Mouse (Mus musculus): ENCODE results near the gene Pard6a.
A peak's percentile ranks its signal among the peaks of the same experiment; 100 is the strongest.

Gene Pard6a

GRCm38 (mm10) chr8:105702001-105702401 is 1.1 kb downstream of the Pard6a start:
- DNase-seq (ENCODE audit: low spot score) = no peak

GRCm38 (mm10) chr8:105702731-105703415 is 1.9 kb downstream of the Pard6a start:
- no peak for DNase-seq (ENCODE audit: low spot score)

- DNase-seq (ENCODE audit: low spot score) = no peak
Observed at GRCm38 (mm10) chr8:105704146-105704812, 3.3 kb downstream of the Pard6a start.

GRCm38 (mm10) chr8:105704955-105705354 is 4.0 kb downstream of the Pard6a start:
- DNase-seq (ENCODE audit: low spot score) = no peak

GRCm38 (mm10) chr8:105706426-105706825 is 5.5 kb downstream of the Pard6a start:
- DNase-seq (ENCODE audit: low spot score) = no peak

GRCm38 (mm10) chr8:105707498-105708403 is 6.8 kb downstream of the Pard6a start, which contains the start of the genes 4933405L10Rik and Enkd1:
Gene 4933405L10Rik, plus strand, starts transcription at chr8:105707655.
Gene Enkd1, minus strand, starts transcription at chr8:105708210.
- peak; percentile 92 for DNase-seq (ENCODE audit: low spot score)

- no peak for DNase-seq (ENCODE audit: low spot score)
Observed at GRCm38 (mm10) chr8:105708675-105709074, 7.7 kb downstream of the Pard6a start.

GRCm38 (mm10) chr8:105709317-105709716 is 8.4 kb downstream of the Pard6a start:
- DNase-seq (ENCODE audit: low spot score) = no peak

GRCm38 (mm10) chr8:105712286-105712685 is 11.3 kb downstream of the Pard6a start:
- DNase-seq (ENCODE audit: low spot score) = no peak

- peak; percentile 91 for DNase-seq (ENCODE audit: low spot score)
Observed at GRCm38 (mm10) chr8:105714139-105714538, 13.2 kb downstream of the Pard6a start.

- DNase-seq (ENCODE audit: low spot score) = no peak
Observed at GRCm38 (mm10) chr8:105715042-105715441, 14.1 kb downstream of the Pard6a start.

GRCm38 (mm10) chr8:105716302-105716945 is 15.5 kb downstream of the Pard6a start:
- no peak for DNase-seq (ENCODE audit: low spot score)

- DNase-seq (ENCODE audit: low spot score) = no peak
Observed at GRCm38 (mm10) chr8:105719637-105720036, 18.7 kb downstream of the Pard6a start.

GRCm38 (mm10) chr8:105722861-105723260 is 21.9 kb downstream of the Pard6a start:
- DNase-seq (ENCODE audit: low spot score) = no peak

GRCm38 (mm10) chr8:105725726-105726125 is 24.8 kb downstream of the Pard6a start:
- no peak for DNase-seq (ENCODE audit: low spot score)

GRCm38 (mm10) chr8:105727397-105728124 is 26.6 kb downstream of the Pard6a start:
- DNase-seq (ENCODE audit: low spot score) = peak; percentile 82

- no peak for DNase-seq (ENCODE audit: low spot score)
Observed at GRCm38 (mm10) chr8:105732186-105732585, 31.2 kb downstream of the Pard6a start.

- DNase-seq (ENCODE audit: low spot score) = no peak
Observed at GRCm38 (mm10) chr8:105739216-105739615, 38.3 kb downstream of the Pard6a start.

- DNase-seq (ENCODE audit: low spot score) = no peak
Observed at GRCm38 (mm10) chr8:105743301-105743700, 42.4 kb downstream of the Pard6a start.

- peak; percentile 89 for DNase-seq (ENCODE audit: low spot score)
Observed at GRCm38 (mm10) chr8:105750606-105751005, 49.7 kb downstream of the Pard6a start.

All from lung, postnatal 25 days (tissue).